ENCODE assay signal across 8 mouse cellular contexts in genomic region chr9:58555685-58556414, GRCm38 (mm10). TPM values are rescaled to one million over a fixed set of nuclear protein-coding genes. Genes with fewer than 3 reads are reported as not detected.
A peak's percentile ranks its signal among the peaks of the same experiment; 100 is the strongest.
DNase-seq lines count a peak whose midpoint lies in the region; ATAC-seq lines count a peak whose summit lies in the region.

No protein-coding gene starts in this region.

- H3K36me3 ChIP-seq in kidney, embryonic 16.5 days (ENCODE audit: insufficient read depth, low read length), result no peaks in the 10 kb centered on the region
- no peaks in the 10 kb centered on the region for H3K36me3 ChIP-seq in embryonic facial prominence, embryonic 12.5 days
- H3K36me3 ChIP-seq in intestine, embryonic 15.5 days, result no peaks in the 10 kb centered on the region
- 0 out of 2 replicates have a peak, but pooled peaks cover 3% of the 10 kb centered on the region for H3K36me3 ChIP-seq in neural tube, embryonic 12.5 days

- no peak for ATAC-seq in kidney, embryonic 16.5 days (ENCODE audit: low FRiP score, low TSS enrichment)
- ATAC-seq in embryonic facial prominence, embryonic 12.5 days (ENCODE audit: insufficient number of reproducible peaks, insufficient read depth, low FRiP score, low TSS enrichment), result no peak
- ATAC-seq in intestine, embryonic 15.5 days, result no peak
- ATAC-seq in neural tube, embryonic 12.5 days (ENCODE audit: low FRiP score, low read depth), result no peak

- H3K4me1 ChIP-seq in kidney, embryonic 16.5 days (ENCODE audit: insufficient read depth, low read length), result peaks cover 22% of the 10 kb centered on the region; the same call in 1 of the 2 replicates
- H3K4me1 ChIP-seq in embryonic facial prominence, embryonic 12.5 days, result peaks cover 17% of the 10 kb centered on the region; the same call in 1 of the 2 replicates
- H3K4me1 ChIP-seq in intestine, embryonic 15.5 days (replicated peaks), result peaks cover 14% of the 10 kb centered on the region; the same call in 1 of the 2 replicates
- H3K4me1 ChIP-seq in neural tube, embryonic 12.5 days, result peaks cover 14% of the 10 kb centered on the region

- peak overlapping the region; percentile 93 for H3K27ac ChIP-seq in kidney, embryonic 16.5 days (ENCODE audit: low read length)
- H3K27ac ChIP-seq in embryonic facial prominence, embryonic 12.5 days, result peak overlapping the region; percentile 95
- peak overlapping the region; percentile 92 for H3K27ac ChIP-seq in intestine, embryonic 15.5 days
- 0 out of 2 replicates have a peak overlapping the region, but pooled peaks have one; percentile 32 for H3K27ac ChIP-seq in neural tube, embryonic 12.5 days

- DNase-seq in kidney, postnatal 36 days, result no peak
- DNase-seq in left cerebral cortex, adult 8-10 months (ENCODE audit: low spot score in 2 of 2), result no peak
- DNase-seq in layer of hippocampus, adult 9-10 months (ENCODE audit: low spot score), result no peak
- DNase-seq in frontal cortex, postnatal 36 days (ENCODE audit: low spot score in 2 of 2), result no peak

- no peaks in the 10 kb centered on the region for H3K27me3 ChIP-seq in kidney, embryonic 16.5 days (ENCODE audit: insufficient read depth, low read length)
- no peaks in the 10 kb centered on the region for H3K27me3 ChIP-seq in embryonic facial prominence, embryonic 12.5 days
- H3K27me3 ChIP-seq in intestine, embryonic 15.5 days (replicated peaks), result no peaks in the 10 kb centered on the region
- H3K27me3 ChIP-seq in neural tube, embryonic 12.5 days (replicated peaks), result no peaks in the 10 kb centered on the region

- H3K4me2 ChIP-seq in kidney, embryonic 16.5 days (replicated peaks; ENCODE audit: low read depth, low read length), result peak overlapping the region; percentile 66
- peak overlapping the region; percentile 62 for H3K4me2 ChIP-seq in embryonic facial prominence, embryonic 12.5 days (replicated peaks)
- H3K4me2 ChIP-seq in intestine, embryonic 15.5 days (replicated peaks), result peak overlapping the region; percentile 89
- peak overlapping the region; percentile 86 for H3K4me2 ChIP-seq in neural tube, embryonic 12.5 days (replicated peaks)

- WGBS in kidney, embryonic 16.5 days, result 27% methylated on average over 9 of the region's 9 CpGs
- WGBS in embryonic facial prominence, embryonic 12.5 days, result 20% methylated on average over 9 of the region's 9 CpGs
- 20% methylated on average over 9 of the region's 9 CpGs for whole genome bisulfite sequencing in intestine, embryonic 15.5 days
- 35% methylated on average over 9 of the region's 9 CpGs for WGBS in neural tube, embryonic 12.5 days

- H3K9ac ChIP-seq in kidney, embryonic 16.5 days (replicated peaks; ENCODE audit: low read length), result peak overlapping the region; percentile 95
- H3K9ac ChIP-seq in embryonic facial prominence, embryonic 12.5 days, result peak overlapping the region; percentile 94
- peak overlapping the region; percentile 96 for H3K9ac ChIP-seq in intestine, embryonic 15.5 days
- H3K9ac ChIP-seq in neural tube, embryonic 12.5 days, result peak overlapping the region; percentile 96

- no peaks in the 10 kb centered on the region for H3K9me3 ChIP-seq in kidney, embryonic 16.5 days (ENCODE audit: low read length)
- no peaks in the 10 kb centered on the region for H3K9me3 ChIP-seq in embryonic facial prominence, embryonic 12.5 days
- H3K9me3 ChIP-seq in intestine, embryonic 15.5 days, result no peaks in the 10 kb centered on the region
- H3K9me3 ChIP-seq in neural tube, embryonic 12.5 days, result no peaks in the 10 kb centered on the region

- peak overlapping the region; percentile 81 for H3K4me3 ChIP-seq in kidney, embryonic 16.5 days (ENCODE audit: low read length)
- H3K4me3 ChIP-seq in embryonic facial prominence, embryonic 12.5 days, result peak overlapping the region; percentile 77
- peak overlapping the region; percentile 91 for H3K4me3 ChIP-seq in intestine, embryonic 15.5 days (replicated peaks)
- H3K4me3 ChIP-seq in neural tube, embryonic 12.5 days, result peak overlapping the region; percentile 82

RNA-seq across cellular contexts. Expression of gene Cd276, which starts 0.6 kb away (rescaled TPM):
- polyA plus RNA-seq in kidney, embryonic 16.5 days (2015; fragmentation: Nextera tagmentation; extraction: Ambion mirVana), result 38.5 and 41.9 TPM in 2 replicates
- polyA plus RNA-seq in embryonic facial prominence, embryonic 12.5 days (2016; fragmentation: Nextera tagmentation; extraction: Ambion mirVana), result 56.3 and 57.3 TPM in 2 replicates
- 22.7 and 23.6 TPM in 2 replicates for polyA plus RNA-seq in intestine, embryonic 15.5 days (2015; fragmentation: Nextera tagmentation; extraction: Ambion mirVana)
- polyA plus RNA-seq in neural tube, embryonic 12.5 days (2016; fragmentation: Nextera tagmentation; extraction: Ambion mirVana), result 39.4 and 42.2 TPM in 2 replicates
- 1 to 10 TPM; 7.8 to 9.5 (median 8.7) TPM for total RNA-seq in left cerebral cortex, adult 8-10 months (2022)

RNA-seq across cellular contexts. Expression of gene Nptn, which starts 26.2 kb away (rescaled TPM):
- 135 and 139 TPM in 2 replicates for polyA plus RNA-seq in kidney, embryonic 16.5 days (2015; fragmentation: Nextera tagmentation; extraction: Ambion mirVana)
- 76.7 and 76.8 TPM in 2 replicates for polyA plus RNA-seq in embryonic facial prominence, embryonic 12.5 days (2016; fragmentation: Nextera tagmentation; extraction: Ambion mirVana)
- 119 TPM in 2 replicates for polyA plus RNA-seq in intestine, embryonic 15.5 days (2015; fragmentation: Nextera tagmentation; extraction: Ambion mirVana)
- 86.5 and 91.0 TPM in 2 replicates for polyA plus RNA-seq in neural tube, embryonic 12.5 days (2016; fragmentation: Nextera tagmentation; extraction: Ambion mirVana)
- total RNA-seq in left cerebral cortex, adult 8-10 months (2022), result 100 to 1,000 TPM; 856 to 995 (median 934) TPM

Comparison
In these comparisons a context has a peak if more than half of its experiments do, and no peak if none do; other contexts are left out.
1. H3K27ac ChIP-seq: peak in every context shown above with its lines; median percentile 95 in embryonic facial prominence, embryonic 12.5 days; 93 in kidney, embryonic 16.5 days; 92 in intestine, embryonic 15.5 days; 32 in neural tube, embryonic 12.5 days.